Mouse (Mus musculus): ENCODE measurements around the gene Gnpda2. TPM values are rescaled to one million over a fixed set of nuclear protein-coding genes. Genes with fewer than 3 reads are reported as not detected.

Gnpda2 gene
- 10 to 100 TPM; 10.9 to 12.9 TPM for total RNA-seq (2023)

GRCm38 (mm10) chr5:69591640-69592461, at the start of gene Gnpda2:
Gene Gnpda2 (minus strand): TSS chr5:69592340.

GRCm38 (mm10) chr5:69556628-69557403, 35.3 kb downstream of the Gnpda2 start, which contains the start of gene Guf1:
Gene Guf1 (plus strand): TSS chr5:69556923.

GRCm38 (mm10) chr5:69542489-69542888, 49.7 kb downstream of the Gnpda2 start, which contains the start of gene Yipf7:
Gene Yipf7 (minus strand): TSS chr5:69542648.

Other genes with a start within 250 kb of the Gnpda2 start
- gene Yipf7, start 49.7 kb downstream of the Gnpda2 start, total RNA-seq (2023) = not detected
- 10 to 100 TPM; 24.9 to 26.6 TPM for gene Guf1, start 35.4 kb downstream of the Gnpda2 start, total RNA-seq (2023)

All from B cell, adult 67 days (primary cell).